Mouse (Mus musculus): ENCODE data around the gene Pafah1b3. TPM values are rescaled to one million over a fixed set of nuclear protein-coding genes. Genes with fewer than 3 reads are reported as not detected.

Gene Pafah1b3
- total RNA-seq, 2 experiments from 2014 or later, result 27.9 to 34.2 TPM

DNA sequence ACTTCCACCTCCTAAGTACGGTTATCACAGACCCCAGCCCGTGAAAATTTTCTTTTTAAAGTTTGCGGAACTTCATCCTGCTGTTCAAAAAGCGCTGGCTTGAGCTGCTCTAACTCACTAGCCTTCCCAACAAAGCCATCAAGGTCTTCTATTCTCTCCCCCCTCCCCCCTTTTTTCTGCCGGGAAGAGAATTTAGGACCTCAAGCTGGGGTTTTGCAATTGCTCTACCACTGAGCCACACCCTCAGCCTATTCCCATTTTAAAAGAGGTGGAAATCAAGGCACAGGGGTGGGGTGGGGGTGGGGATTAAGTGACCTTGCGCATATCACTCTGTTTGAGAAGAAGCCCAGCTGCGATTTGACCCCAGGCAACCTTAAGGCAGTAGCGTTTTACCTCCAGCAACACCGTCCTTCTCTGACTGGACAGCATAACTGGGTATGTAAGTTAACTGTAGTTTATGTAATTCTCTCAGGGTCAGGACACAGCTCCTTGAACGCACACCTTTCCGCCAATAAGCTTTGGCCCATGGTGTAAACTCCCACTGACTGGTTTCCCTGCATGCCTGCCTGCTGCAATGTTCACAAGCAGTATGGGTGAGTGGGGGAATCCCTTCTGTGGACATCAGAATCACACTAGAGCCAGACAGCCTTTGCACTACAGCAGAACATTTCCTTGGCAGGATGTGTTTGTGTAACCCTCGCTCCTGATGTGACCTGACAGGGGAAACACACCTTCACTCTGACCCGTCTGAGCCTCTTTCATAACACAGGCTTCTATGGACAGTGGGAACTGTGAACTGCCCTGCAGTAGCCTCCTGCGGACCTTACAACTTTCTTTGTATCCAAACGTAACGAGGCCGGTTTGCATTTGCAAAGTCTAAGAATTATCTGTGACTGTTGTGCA, 33.6 kb downstream of the Pafah1b3 start:
- Histone ChIP-seq H3K27ac (no peak overlapping the region), H3K4me3 (no peak overlapping the region)
- no peak for TF ChIP-seq CTCF (IDR thresholded peaks at IDR 0.05)
- no peak for DNase-seq (ENCODE audit: extremely low spot score in 1 of 2, low spot score in 2 of 2)
- intact Hi-C loops (cut with DNase I), result no loop called here

DNA sequence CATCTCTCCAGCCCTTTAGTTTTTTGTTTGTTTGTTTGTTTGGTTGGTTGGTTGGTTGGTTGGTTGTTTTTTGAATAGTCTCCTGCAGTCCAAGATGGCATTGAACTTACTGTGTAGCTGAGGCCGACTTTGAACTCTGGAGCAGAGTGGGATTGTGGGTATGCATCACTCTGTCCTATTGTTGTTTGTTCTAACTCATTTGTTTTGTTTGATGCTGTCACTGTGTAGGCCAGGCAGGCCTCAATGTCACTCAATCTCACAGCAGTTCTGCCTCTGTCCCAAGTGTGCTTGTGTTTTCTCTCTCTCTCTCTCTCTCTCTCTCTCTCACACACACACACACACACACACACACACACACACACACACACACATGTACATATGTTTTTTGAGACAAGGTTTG, 35.9 kb downstream of the Pafah1b3 start:
- H3K4me3 ChIP-seq, result no peak overlapping the region
- intact Hi-C loops (cut with DNase I), result no loop called here
- no peak overlapping the region for H3K27ac ChIP-seq
- TF ChIP-seq CTCF (IDR thresholded peaks at IDR 0.05), result no peak
- no peak for DNase-seq (ENCODE audit: extremely low spot score in 1 of 2, low spot score in 2 of 2)

GRCm38 (mm10) chr7:25251822-25252221, 46.0 kb downstream of the Pafah1b3 start:
- H3K27ac ChIP-seq, result peak overlapping the region; percentile 96
- H3K4me3 ChIP-seq, result peak overlapping the region; percentile 75
- intact Hi-C loops (cut with DNase I), result loop anchor here (1.0 kb wide), 1 partner anchor 15 kb away; the partner anchor contains the start of gene Cic
- TF ChIP-seq CTCF (IDR thresholded peaks at IDR 0.05), result no peak
- DNase-seq (ENCODE audit: extremely low spot score in 1 of 2, low spot score in 2 of 2), result no peak

DNA sequence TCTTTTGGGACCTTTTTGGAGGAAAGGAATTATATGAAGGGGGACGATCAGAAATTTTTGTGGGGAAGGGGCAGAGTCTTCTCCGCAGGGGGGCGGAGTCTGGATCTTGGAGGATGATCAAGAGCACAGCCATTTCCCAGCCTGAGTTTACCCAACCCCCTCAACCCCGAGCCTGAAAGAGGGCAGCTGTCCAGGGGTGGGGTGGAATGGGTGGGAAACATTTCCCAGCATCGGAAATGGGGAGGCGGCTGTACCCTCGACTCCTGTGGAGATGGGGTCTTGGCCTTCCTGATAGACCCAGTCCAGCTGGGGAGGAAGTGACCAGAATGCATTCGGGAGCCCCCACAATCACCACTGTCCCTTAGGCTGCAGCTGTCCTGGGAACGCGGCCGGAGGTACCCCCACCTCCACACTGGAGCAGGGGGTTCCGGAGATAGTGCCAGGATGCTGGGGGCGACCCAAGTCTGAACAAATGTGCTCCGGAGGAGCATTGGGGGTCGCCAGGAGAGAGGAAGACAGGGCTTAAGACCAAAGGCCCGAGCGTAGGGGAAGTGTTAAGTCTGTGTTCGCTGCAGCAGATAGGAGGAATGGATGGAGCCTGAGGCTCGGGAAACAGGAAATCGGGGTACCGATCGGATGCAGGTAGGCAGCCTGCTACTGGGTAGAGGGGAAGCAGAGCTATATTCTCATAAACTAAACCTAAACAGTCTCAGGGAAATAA, 46.6 kb downstream of the Pafah1b3 start:
- peak in 1 of 2 experiments; percentile 28 for DNase-seq (ENCODE audit: extremely low spot score in 1 of 2, low spot score in 2 of 2)
- intact Hi-C loops (cut with DNase I), result no loop called here
- Histone ChIP-seq H3K27ac (peak overlapping the region; percentile 96), H3K4me3 (peak overlapping the region; percentile 75)
- TF ChIP-seq CTCF (IDR thresholded peaks at IDR 0.05), result no peak

DNA sequence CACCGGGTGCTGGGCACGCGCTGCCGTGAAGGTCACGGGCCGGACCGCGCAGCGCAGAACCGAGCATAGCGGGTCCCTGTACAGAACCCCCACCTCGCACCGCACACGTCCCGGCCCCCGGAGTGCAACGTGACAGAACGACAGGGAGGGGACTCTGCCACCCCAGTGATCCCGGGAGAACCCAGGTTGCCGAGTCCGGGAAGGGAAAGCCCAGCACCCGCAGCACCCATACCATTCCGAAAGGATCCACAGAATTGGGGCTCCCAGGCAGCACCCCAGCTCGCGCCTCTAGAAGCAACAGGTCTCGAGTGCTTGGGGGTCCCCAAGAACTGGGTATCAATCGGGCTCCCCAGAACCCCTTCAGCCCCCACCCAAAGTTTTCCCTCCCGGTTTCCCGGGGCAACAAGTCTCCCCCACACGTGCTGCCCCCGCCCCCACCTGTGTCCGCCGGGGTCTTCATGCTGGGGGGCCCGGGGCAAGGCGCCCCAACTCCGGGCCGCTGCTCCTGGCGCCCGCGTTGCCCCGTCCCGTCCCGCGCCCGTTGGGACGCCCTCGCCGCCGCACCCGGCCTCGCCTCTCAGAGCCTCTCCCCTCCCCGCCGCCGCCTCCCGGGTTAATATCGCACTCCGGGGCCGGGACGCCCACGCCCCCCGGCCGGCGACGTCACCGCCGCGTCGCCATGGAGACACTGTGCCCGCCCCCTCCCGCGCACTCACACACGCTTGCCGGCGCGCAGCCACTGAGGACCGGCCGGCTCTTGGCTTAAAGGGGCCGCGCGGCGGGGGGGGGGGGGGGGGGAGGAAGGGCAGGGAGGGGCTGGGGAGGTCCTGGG, 47.4 kb downstream of the Pafah1b3 start, which contains the start of gene Erf:
Erf (minus strand) TSS at position 621 of the 832 bp plus-strand sequence.
- DNase-seq (ENCODE audit: extremely low spot score in 1 of 2, low spot score in 2 of 2), result peak; percentile 97 to 98
- Histone ChIP-seq H3K4me3 (peak within 1 kb of the TSS; percentile 75), H3K27ac (peak within 1 kb of the TSS; percentile 99)
- no peak for TF ChIP-seq CTCF (IDR thresholded peaks at IDR 0.05)
- intact Hi-C loops (cut with DNase I), result no loop called here

DNA sequence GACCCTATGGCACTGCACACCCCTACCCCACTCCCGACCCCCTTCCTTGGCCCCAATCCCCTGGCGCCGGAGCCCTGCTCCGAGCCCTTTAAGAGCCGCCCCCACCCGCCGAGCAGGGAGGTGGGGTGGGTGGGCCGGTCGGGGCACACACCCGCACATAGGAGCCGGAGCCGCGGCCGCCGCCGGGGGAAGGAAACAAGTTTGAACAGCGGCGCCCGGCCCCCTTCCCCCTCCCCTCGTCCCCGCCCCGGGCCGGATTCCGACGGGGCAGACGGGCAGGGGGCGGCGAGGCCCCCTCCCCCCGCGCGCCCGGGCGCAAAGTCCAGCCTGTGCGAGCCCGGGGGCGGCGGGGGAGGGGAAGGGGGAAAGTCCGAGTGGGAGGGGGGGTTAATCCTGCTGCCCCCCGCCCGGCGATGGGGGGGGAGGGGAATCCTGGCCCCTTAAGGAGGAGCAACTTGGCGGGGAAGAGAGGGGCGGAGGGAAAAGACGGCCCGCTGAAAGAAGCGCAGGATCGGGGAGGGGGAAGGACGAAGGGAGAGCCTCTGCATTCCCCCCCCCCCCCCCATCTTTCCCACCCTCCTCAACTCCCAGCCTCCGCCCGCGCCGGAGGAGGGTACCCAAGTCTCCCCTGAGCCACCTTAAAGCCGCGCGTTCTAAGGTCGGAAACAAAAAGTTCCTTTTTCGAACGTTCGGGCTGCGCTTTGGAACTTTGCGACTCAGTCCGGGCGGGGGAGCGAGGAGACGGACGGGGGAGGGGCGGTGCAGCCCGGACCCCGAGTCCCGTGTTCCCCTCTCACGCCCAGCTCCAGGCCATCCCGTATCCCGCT, 48.3 kb downstream of the Pafah1b3 start:
- Histone ChIP-seq H3K27ac (peak overlapping the region; percentile 99), H3K4me3 (peak overlapping the region; percentile 75)
- peak; percentile 69 to 75 for DNase-seq (ENCODE audit: extremely low spot score in 1 of 2, low spot score in 2 of 2)
- intact Hi-C loops (cut with DNase I), result no loop called here
- no peak for TF ChIP-seq CTCF (IDR thresholded peaks at IDR 0.05)

GRCm38 (mm10) chr7:25248846-25249313, 48.9 kb downstream of the Pafah1b3 start:
- intact Hi-C loops (cut with DNase I), result loop anchor here (1.0 kb wide), 1 partner anchor 29 kb away; no protein-coding TSS in a partner anchor
- peak overlapping the region; percentile 99 for H3K27ac ChIP-seq
- H3K4me3 ChIP-seq, result peak overlapping the region; percentile 75
- DNase-seq (ENCODE audit: extremely low spot score in 1 of 2, low spot score in 2 of 2), result no peak
- no peak for TF ChIP-seq CTCF (IDR thresholded peaks at IDR 0.05)

DNA sequence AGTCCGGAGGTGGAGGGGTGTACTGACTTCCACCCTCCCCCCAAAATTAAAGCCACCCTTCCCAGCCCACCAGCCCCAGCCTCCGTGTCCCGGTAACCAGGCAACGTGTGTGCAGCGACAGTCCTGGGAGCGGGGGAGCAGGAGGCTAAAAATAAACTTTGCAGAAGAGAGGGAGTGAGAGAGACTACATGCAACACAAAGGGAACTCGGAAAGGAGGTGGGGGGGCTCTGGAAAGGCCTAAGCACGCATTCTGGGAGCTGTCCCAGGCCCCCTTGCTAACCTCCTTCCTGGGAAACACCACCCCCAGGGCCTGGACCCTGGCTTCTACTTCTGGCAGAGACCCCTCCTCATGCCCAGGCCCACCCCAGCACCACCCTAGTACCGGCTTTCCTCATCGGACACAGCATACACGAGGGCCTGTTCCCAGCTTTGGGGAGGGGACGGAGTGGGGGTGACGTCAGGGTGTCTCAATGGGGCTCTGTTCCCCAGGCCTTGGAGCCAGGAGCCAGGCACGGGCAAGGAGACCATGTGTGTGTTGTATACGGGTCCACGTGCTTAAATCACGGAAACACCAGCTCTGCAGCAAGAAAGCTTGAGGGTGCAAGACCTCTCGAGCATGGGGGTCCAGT, 49.7 kb downstream of the Pafah1b3 start:
- no peak for TF ChIP-seq CTCF (IDR thresholded peaks at IDR 0.05)
- Histone ChIP-seq H3K4me3 (peak overlapping the region; percentile 75), H3K27ac (peak overlapping the region; percentile 99)
- DNase-seq (ENCODE audit: extremely low spot score in 1 of 2, low spot score in 2 of 2), result peak in 1 of 2 experiments; percentile 75
- intact Hi-C loops (cut with DNase I), result loop anchor here (1.0 kb wide), 1 partner anchor 30 kb away; no protein-coding TSS in a partner anchor

- no peak for DNase-seq (ENCODE audit: extremely low spot score in 1 of 2, low spot score in 2 of 2)
- intact Hi-C loops (cut with DNase I), result no loop called here
- Histone ChIP-seq H3K27ac (peak overlapping the region; percentile 99), H3K4me3 (peak overlapping the region; percentile 75)
- TF ChIP-seq CTCF (IDR thresholded peaks at IDR 0.05), result no peak
Observed at GRCm38 (mm10) chr7:25247498-25247897, 50.3 kb downstream of the Pafah1b3 start.

DNA sequence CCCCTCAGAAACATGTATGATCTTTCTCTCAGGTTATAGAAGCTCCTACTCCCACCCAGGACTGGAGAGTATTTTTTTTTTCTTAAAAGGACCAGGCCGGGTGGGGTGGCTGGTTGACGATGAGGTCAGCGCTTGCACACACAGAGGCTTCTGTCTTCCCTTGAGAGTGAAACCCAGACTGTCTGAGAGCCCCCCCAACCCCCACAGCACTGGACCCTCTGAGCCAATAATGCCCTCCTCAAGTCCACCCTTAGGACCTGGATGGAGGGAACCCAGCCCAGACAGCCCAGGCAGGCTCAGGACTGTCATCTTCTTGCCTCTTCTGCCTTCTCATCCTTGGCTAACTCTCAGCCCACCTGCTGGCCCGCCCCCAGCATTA, 51.0 kb downstream of the Pafah1b3 start:
- TF ChIP-seq CTCF (IDR thresholded peaks at IDR 0.05), result no peak
- H3K4me3 ChIP-seq, result peak overlapping the region; percentile 75
- H3K27ac ChIP-seq, result peak overlapping the region; percentile 99
- intact Hi-C loops (cut with DNase I), result no loop called here
- no peak for DNase-seq (ENCODE audit: extremely low spot score in 1 of 2, low spot score in 2 of 2)
